Mouse (Mus musculus): Measurements from ENCODE around the gene Dcaf17.

GRCm38 (mm10) chr2:71120844-71121243 is 65.7 kb downstream of the Dcaf17 start:
- no peak for TF ChIP-seq CTCF (IDR thresholded peaks at IDR 0.05; ENCODE audit: extremely low read depth, insufficient read depth, insufficient read length, insufficient replicate concordance)
- TF ChIP-seq POLR2A (IDR thresholded peaks at IDR 0.05; ENCODE audit: low read depth, low read length) = no peak
